Mouse (Mus musculus): Measurements from ENCODE around the gene Rpl41. TPM values are rescaled to one million over a fixed set of nuclear protein-coding genes. Genes with fewer than 3 reads are reported as not detected.
A peak's percentile ranks its signal among the peaks of the same experiment; 100 is the strongest.
"Not testable (repeated sequence)": the region's sequence is repeated elsewhere in the genome, so short reads cannot be mapped to it uniquely, and the experiment has no call there.

Rpl41 gene
- polyA plus RNA-seq, 1 experiment from 2014 or later = 2,363 TPM

- not testable (repeated sequence) for H3K27ac ChIP-seq; H3K4me2 ChIP-seq; H3K9ac ChIP-seq; ATAC-seq (replicated peaks; ENCODE audit: insufficient number of reproducible peaks, insufficient read depth, low FRiP score, low read depth); H3K9me3 ChIP-seq (replicated peaks); H3K4me3 ChIP-seq; H3K27me3 ChIP-seq
- 79% methylated on average over 5 of the region's 5 CpGs for WGBS
- Histone ChIP-seq H3K36me3 (peaks cover 11% of the 10 kb centered on the region), H3K4me1 (replicated peaks) (peaks cover 14% of the 10 kb centered on the region)
Observed at GRCm38 (mm10) chr10:128505371-128505667, 43.8 kb downstream of the Rpl41 start.

GRCm38 (mm10) chr10:128504641-128505370, 44.3 kb downstream of the Rpl41 start:
- H3K4me3 ChIP-seq = no peak overlapping the region
- peaks cover 8% of the 10 kb centered on the region; the same call in 1 of the 2 replicates for H3K36me3 ChIP-seq
- no peak for ATAC-seq (replicated peaks; ENCODE audit: insufficient number of reproducible peaks, insufficient read depth, low FRiP score, low read depth)
- no peak overlapping the region for H3K27ac ChIP-seq
- no peak overlapping the region for H3K4me2 ChIP-seq
- no peak overlapping the region for H3K9ac ChIP-seq
- no peaks in the 10 kb centered on the region for H3K27me3 ChIP-seq
- peaks cover 17% of the 10 kb centered on the region for H3K4me1 ChIP-seq (replicated peaks)
- H3K9me3 ChIP-seq (replicated peaks) = no peaks in the 10 kb centered on the region
- 59% methylated on average over 9 of the region's 9 CpGs for WGBS

- H3K4me2 ChIP-seq = no peak overlapping the region
- no peak for ATAC-seq (replicated peaks; ENCODE audit: insufficient number of reproducible peaks, insufficient read depth, low FRiP score, low read depth)
- peaks cover 1% of the 10 kb centered on the region; the same call in 1 of the 2 replicates for H3K36me3 ChIP-seq
- no peak overlapping the region for H3K27ac ChIP-seq
- WGBS = 78% methylated on average over 3 of the region's 3 CpGs
- H3K27me3 ChIP-seq = no peaks in the 10 kb centered on the region
- H3K9ac ChIP-seq = no peak overlapping the region
- H3K4me3 ChIP-seq = no peak overlapping the region
- peaks cover 20% of the 10 kb centered on the region for H3K4me1 ChIP-seq (replicated peaks)
- no peaks in the 10 kb centered on the region for H3K9me3 ChIP-seq (replicated peaks)
Observed at GRCm38 (mm10) chr10:128504012-128504411, 45.1 kb downstream of the Rpl41 start.

GRCm38 (mm10) chr10:128503532-128503931, 45.6 kb downstream of the Rpl41 start:
- Histone ChIP-seq H3K27me3 (no peaks in the 10 kb centered on the region), H3K9me3 (replicated peaks) (no peaks in the 10 kb centered on the region), H3K4me2 (no peak overlapping the region), H3K36me3 (no peaks in the 10 kb centered on the region), H3K9ac (no peak overlapping the region), H3K27ac (no peak overlapping the region), H3K4me1 (replicated peaks) (peaks cover 20% of the 10 kb centered on the region), H3K4me3 (no peak overlapping the region)
- WGBS = 75% methylated on average over 8 of the region's 8 CpGs
- no peak for ATAC-seq (replicated peaks; ENCODE audit: insufficient number of reproducible peaks, insufficient read depth, low FRiP score, low read depth)

- Histone ChIP-seq H3K9ac (no peak overlapping the region), H3K4me3 (no peak overlapping the region), H3K4me2 (no peak overlapping the region), H3K9me3 (replicated peaks) (no peaks in the 10 kb centered on the region), H3K27me3 (no peaks in the 10 kb centered on the region), H3K4me1 (replicated peaks) (peaks cover 26% of the 10 kb centered on the region), H3K27ac (no peak overlapping the region), H3K36me3 (no peaks in the 10 kb centered on the region)
- ATAC-seq (replicated peaks; ENCODE audit: insufficient number of reproducible peaks, insufficient read depth, low FRiP score, low read depth) = no peak
- WGBS = 79% methylated on average over 5 of the region's 5 CpGs
Observed at GRCm38 (mm10) chr10:128502341-128502740, 46.8 kb downstream of the Rpl41 start.

- ATAC-seq (replicated peaks; ENCODE audit: insufficient number of reproducible peaks, insufficient read depth, low FRiP score, low read depth) = peak; percentile 20
- H3K9me3 ChIP-seq (replicated peaks) = no peaks in the 10 kb centered on the region
- H3K27me3 ChIP-seq = no peaks in the 10 kb centered on the region
- 1% methylated on average over 21 of the region's 21 CpGs for WGBS
- H3K4me2 ChIP-seq = peak overlapping the region; percentile 75
- peak overlapping the region; percentile 94 for H3K27ac ChIP-seq
- H3K36me3 ChIP-seq = no peaks in the 10 kb centered on the region
- H3K4me1 ChIP-seq (replicated peaks) = peaks cover 42% of the 10 kb centered on the region
- H3K9ac ChIP-seq = peak overlapping the region; percentile 67
- peak overlapping the region; percentile 61 for H3K4me3 ChIP-seq
Observed at GRCm38 (mm10) chr10:128499116-128499671, 49.9 kb downstream of the Rpl41 start.

GRCm38 (mm10) chr10:128498590-128498989, 50.5 kb downstream of the Rpl41 start, which contains the start of gene Myl6b:
Gene Myl6b, minus strand, starts transcription at chr10:128498685.
- Histone ChIP-seq H3K27me3 (no peaks in the 10 kb centered on the region), H3K9ac (peak within 1 kb of the TSS; percentile 67), H3K4me1 (replicated peaks) (peaks cover 41% of the 10 kb centered on the region), H3K36me3 (no peaks in the 10 kb centered on the region), H3K4me3 (peak within 1 kb of the TSS; percentile 61), H3K4me2 (peak within 1 kb of the TSS; percentile 75), H3K27ac (peak within 1 kb of the TSS; percentile 94), H3K9me3 (replicated peaks) (no peaks in the 10 kb centered on the region)
- ATAC-seq (replicated peaks; ENCODE audit: insufficient number of reproducible peaks, insufficient read depth, low FRiP score, low read depth) = peak; percentile 92
- WGBS = under 1% methylated on average over 27 of the region's 27 CpGs

Small RNA genes within 50 kb of the gene (microRNA-seq; reads per million reads assigned to microRNA genes)
- gene Gm47275 = not detected
- not detected for gene Mir6916
- gene Mir6917 = not detected

Other genes starting within 250 kb of the Rpl41 start
- gene Pan2, start 246.0 kb downstream of the Rpl41 start, polyA plus RNA-seq (2015; fragmentation: Nextera tagmentation; extraction: Ambion mirVana) = 22.3 and 27.8 TPM in 2 replicates
- 186 and 213 TPM in 2 replicates for gene Cnpy2, start 226.8 kb downstream of the Rpl41 start, polyA plus RNA-seq (2015; fragmentation: Nextera tagmentation; extraction: Ambion mirVana)
- 448 and 450 TPM in 2 replicates for gene Cs, start 211.6 kb downstream of the Rpl41 start, polyA plus RNA-seq (2015; fragmentation: Nextera tagmentation; extraction: Ambion mirVana)
- gene Coq10a, start 180.3 kb downstream of the Rpl41 start, polyA plus RNA-seq (2015; fragmentation: Nextera tagmentation; extraction: Ambion mirVana) = 17.0 TPM in 2 replicates
- 6.8 and 11.8 TPM in 2 replicates for gene Ankrd52, start 172.2 kb downstream of the Rpl41 start, polyA plus RNA-seq (2015; fragmentation: Nextera tagmentation; extraction: Ambion mirVana)
- 0.24 and 0.81 TPM in 2 replicates for gene Slc39a5, start 148.1 kb downstream of the Rpl41 start, polyA plus RNA-seq (2015; fragmentation: Nextera tagmentation; extraction: Ambion mirVana)
- gene Nabp2, start 137.8 kb downstream of the Rpl41 start, polyA plus RNA-seq (2015; fragmentation: Nextera tagmentation; extraction: Ambion mirVana) = 52.6 and 58.9 TPM in 2 replicates
- 25.5 and 29.0 TPM in 2 replicates for gene Rnf41, start 137.6 kb downstream of the Rpl41 start, polyA plus RNA-seq (2015; fragmentation: Nextera tagmentation; extraction: Ambion mirVana)
- gene Smarcc2, start 90.1 kb downstream of the Rpl41 start, polyA plus RNA-seq (2015; fragmentation: Nextera tagmentation; extraction: Ambion mirVana) = 59.2 and 60.3 TPM in 2 replicates
- gene Myl6, start 55.2 kb downstream of the Rpl41 start, polyA plus RNA-seq (2015; fragmentation: Nextera tagmentation; extraction: Ambion mirVana) = 1,051 and 1,154 TPM in 2 replicates
- gene Myl6b, start 50.6 kb downstream of the Rpl41 start, polyA plus RNA-seq (2015; fragmentation: Nextera tagmentation; extraction: Ambion mirVana) = 4.3 and 4.6 TPM in 2 replicates
- gene Esyt1, start 23.4 kb downstream of the Rpl41 start, polyA plus RNA-seq (2015; fragmentation: Nextera tagmentation; extraction: Ambion mirVana) = 19.4 and 29.0 TPM in 2 replicates
- 10.2 and 11.0 TPM in 2 replicates for gene Zc3h10, start 1.5 kb downstream of the Rpl41 start, polyA plus RNA-seq (2015; fragmentation: Nextera tagmentation; extraction: Ambion mirVana)
- gene Pa2g4, start 16.7 kb upstream of the Rpl41 start, polyA plus RNA-seq (2015; fragmentation: Nextera tagmentation; extraction: Ambion mirVana) = 101 and 132 TPM in 2 replicates
- gene Erbb3, start 40.3 kb upstream of the Rpl41 start, polyA plus RNA-seq (2015; fragmentation: Nextera tagmentation; extraction: Ambion mirVana) = 3.4 and 5.0 TPM in 2 replicates
- 359 and 409 TPM in 2 replicates for gene Rps26, start 77.4 kb upstream of the Rpl41 start, polyA plus RNA-seq (2015; fragmentation: Nextera tagmentation; extraction: Ambion mirVana)
- gene Ikzf4, start 96.7 kb upstream of the Rpl41 start, polyA plus RNA-seq (2015; fragmentation: Nextera tagmentation; extraction: Ambion mirVana) = 1.3 and 1.4 TPM in 2 replicates
- 11.1 and 14.4 TPM in 2 replicates for gene Suox, start 124.8 kb upstream of the Rpl41 start, polyA plus RNA-seq (2015; fragmentation: Nextera tagmentation; extraction: Ambion mirVana)
- gene Rab5b, start 147.0 kb upstream of the Rpl41 start, polyA plus RNA-seq (2015; fragmentation: Nextera tagmentation; extraction: Ambion mirVana) = 61.0 and 67.8 TPM in 2 replicates
- gene Pmel, start 154.9 kb upstream of the Rpl41 start, polyA plus RNA-seq (2015; fragmentation: Nextera tagmentation; extraction: Ambion mirVana) = 2.5 and 2.7 TPM in 2 replicates
- gene Cdk2, start 155.7 kb upstream of the Rpl41 start, polyA plus RNA-seq (2015; fragmentation: Nextera tagmentation; extraction: Ambion mirVana) = 85.9 and 90.4 TPM in 2 replicates
- gene Dgka, start 195.6 kb upstream of the Rpl41 start, polyA plus RNA-seq (2015; fragmentation: Nextera tagmentation; extraction: Ambion mirVana) = 5.4 and 10.1 TPM in 2 replicates
- 15.4 and 23.2 TPM in 2 replicates for gene Pym1, start 198.6 kb upstream of the Rpl41 start, polyA plus RNA-seq (2015; fragmentation: Nextera tagmentation; extraction: Ambion mirVana)
- gene Mmp19, start 241.6 kb upstream of the Rpl41 start, polyA plus RNA-seq (2015; fragmentation: Nextera tagmentation; extraction: Ambion mirVana) = 1.6 and 2.5 TPM in 2 replicates